Mouse (Mus musculus) E14TG2a.4 (cell line): Measurements from ENCODE around the gene Lrrc2.

ENCODE experiments used
- H3K27me3 ChIP-seq: 2 replicates; pipeline ENCODE4 v1.6.1; 2014; ENCODE audit warnings: low read length, control low read depth; ENCODE audit not compliant: insufficient read depth
- H3K36me3 ChIP-seq: 2 replicates; pipeline ENCODE4 v1.6.1; 2014; ENCODE audit warnings: low read length, control low read depth; ENCODE audit not compliant: insufficient read depth
- H3K4me1 ChIP-seq: replicated peaks from 2 replicates; pipeline ENCODE4 v1.6.1; 2014; ENCODE audit warnings: low read depth, low read length, control low read depth
- H3K4me3 ChIP-seq: replicated peaks from 2 replicates; pipeline ENCODE4 v1.5.1; 2014; ENCODE audit warnings: mild to moderate bottlenecking, low read length
- H3K9me3 ChIP-seq: 2 replicates; pipeline ENCODE4 v1.6.1; 2014; ENCODE audit warnings: low read length, control low read depth
- CTCF ChIP-seq: conservative IDR thresholded peaks from 2 replicates; pipeline ENCODE4 v1.5.1; 2014; ENCODE audit warnings: low read length
- NANOG ChIP-seq: IDR thresholded peaks from 2 replicates; pipeline ENCODE4 v1.6.1; 2014; ENCODE audit warnings: borderline replicate concordance, low read length, mixed read lengths
- POU5F1 ChIP-seq: IDR thresholded peaks from 2 replicates; pipeline ENCODE4 v1.6.1; 2014; ENCODE audit warnings: low read length, borderline replicate concordance

Lrrc2 gene

DNA sequence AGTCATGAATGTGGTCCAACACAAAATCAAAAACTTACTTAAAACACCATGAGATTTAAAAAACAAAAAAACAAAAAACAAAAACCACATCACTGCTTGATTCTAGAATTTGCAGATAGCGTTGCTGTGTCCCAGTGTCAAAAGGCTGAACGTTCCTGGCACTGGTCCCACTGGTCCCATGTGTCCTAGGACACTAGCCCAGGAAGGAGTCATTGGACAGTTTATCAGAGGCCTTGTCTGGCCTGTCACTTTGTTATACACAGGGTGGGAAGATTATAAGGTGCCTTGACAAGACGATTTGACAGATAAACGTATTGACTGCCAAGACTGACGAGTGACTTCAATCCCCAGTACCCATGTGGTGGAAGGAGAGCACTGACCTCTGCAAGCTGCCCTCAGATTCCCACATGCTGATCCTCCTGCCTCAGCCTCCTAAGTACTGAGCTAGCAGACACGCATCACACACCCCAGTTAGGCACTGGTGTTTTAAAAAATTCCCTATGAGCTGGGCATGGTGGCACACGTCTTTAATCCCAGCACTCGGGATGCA, 12.3 kb downstream of the Lrrc2 start:
- H3K9me3 ChIP-seq, result no peaks in the 10 kb centered on the region
- peaks cover 54% of the 10 kb centered on the region for H3K36me3 ChIP-seq
- peaks cover 63% of the 10 kb centered on the region for H3K4me1 ChIP-seq
- TF ChIP-seq NANOG, result no peak
- TF ChIP-seq CTCF, result no peak
- TF ChIP-seq POU5F1, result no peak
- no peaks in the 10 kb centered on the region for H3K27me3 ChIP-seq
- peak overlapping the region; percentile 80 for H3K4me3 ChIP-seq

DNA sequence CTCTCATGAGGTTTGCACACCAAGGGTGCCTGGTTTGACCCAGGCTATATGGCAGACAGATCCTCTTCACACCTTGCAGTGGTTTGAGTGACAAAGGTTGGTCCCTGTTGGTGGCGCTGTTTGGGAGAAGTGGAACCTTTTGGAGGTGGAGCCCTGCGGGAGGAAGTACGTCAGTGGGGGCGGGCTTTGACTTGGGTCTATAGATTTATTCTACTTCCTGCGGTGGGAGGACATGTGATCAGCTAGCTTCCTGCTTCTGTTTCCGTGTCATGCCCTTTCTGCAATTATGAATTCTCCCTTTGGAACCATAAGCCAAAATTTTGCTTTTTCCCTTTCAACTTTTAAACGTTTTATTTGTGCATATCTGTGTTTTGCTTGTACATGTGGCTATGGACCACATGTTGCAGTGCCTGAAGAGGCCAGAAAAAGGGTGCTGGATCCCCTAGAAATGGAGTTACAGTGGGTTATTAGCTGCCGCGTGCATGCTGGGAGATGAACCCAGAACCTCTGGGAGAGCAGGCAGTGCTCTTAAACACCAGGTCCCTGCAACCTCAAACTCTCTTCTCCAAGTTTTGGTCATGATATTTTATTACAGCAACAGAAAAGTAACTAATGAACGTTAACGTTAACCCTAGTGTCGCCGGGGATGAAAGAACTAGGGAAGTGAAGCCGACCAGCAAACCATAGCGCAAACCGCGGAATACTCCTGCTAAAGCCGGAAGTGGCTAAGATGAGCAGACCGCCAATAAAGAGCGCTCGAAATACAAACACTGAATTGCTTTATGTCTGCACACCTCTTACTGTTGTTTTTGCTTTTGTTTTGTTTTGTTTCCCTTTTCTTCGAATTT, 13.9 kb downstream of the Lrrc2 start:
- no peaks in the 10 kb centered on the region for H3K9me3 ChIP-seq
- TF ChIP-seq CTCF, result no peak
- TF ChIP-seq NANOG, result no peak
- TF ChIP-seq POU5F1, result no peak
- H3K27me3 ChIP-seq, result no peaks in the 10 kb centered on the region
- H3K36me3 ChIP-seq, result peaks cover 63% of the 10 kb centered on the region
- peaks cover 53% of the 10 kb centered on the region for H3K4me1 ChIP-seq
- H3K4me3 ChIP-seq, result peak overlapping the region; percentile 80

DNA sequence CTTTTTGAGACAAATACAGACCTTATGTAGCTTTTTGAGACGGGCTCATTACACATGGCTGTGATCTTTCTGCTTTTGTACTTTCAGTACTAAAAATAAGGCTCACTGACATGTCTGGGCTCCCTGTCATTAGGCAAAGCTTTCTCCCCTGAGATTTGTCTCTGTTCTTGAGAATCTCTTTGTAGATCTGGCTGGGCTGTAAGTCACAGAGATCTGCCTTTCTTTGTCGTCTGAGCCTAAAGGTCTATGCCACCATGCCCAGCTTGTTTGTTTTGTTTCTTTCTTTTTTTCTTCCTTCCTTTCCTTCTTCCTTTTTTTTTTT, 14.5 kb downstream of the Lrrc2 start:
- Histone ChIP-seq H3K4me3 (peak overlapping the region; percentile 80; the same call in 1 of the 2 replicates), H3K9me3 (no peaks in the 10 kb centered on the region), H3K27me3 (no peaks in the 10 kb centered on the region), H3K36me3 (peaks cover 63% of the 10 kb centered on the region), H3K4me1 (peaks cover 47% of the 10 kb centered on the region)
- TF ChIP-seq CTCF (no peak), NANOG (no peak), POU5F1 (no peak)

DNA sequence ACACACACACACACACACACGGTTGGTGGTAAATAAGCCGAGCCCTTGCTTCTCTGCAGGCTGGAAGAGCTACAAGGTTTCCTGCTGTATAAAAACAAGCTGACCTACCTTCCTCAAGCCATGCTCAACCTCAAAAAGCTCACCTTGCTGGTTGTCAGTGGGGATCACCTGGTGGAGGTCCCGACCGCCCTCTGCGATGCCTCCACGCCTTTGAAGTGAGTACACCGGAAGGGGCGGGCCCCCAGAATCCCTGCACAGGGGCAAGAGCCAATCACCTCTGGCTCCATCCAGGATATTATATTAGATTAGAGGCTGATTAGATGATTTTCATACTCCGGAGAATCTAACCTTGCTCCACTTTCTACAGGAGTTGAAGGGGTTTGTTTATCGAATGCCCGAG, 28.1 kb downstream of the Lrrc2 start:
- TF ChIP-seq NANOG, result no peak
- no peak for TF ChIP-seq CTCF
- no peak for TF ChIP-seq POU5F1
- Histone ChIP-seq H3K4me1 (peaks cover 41% of the 10 kb centered on the region), H3K4me3 (peak overlapping the region; percentile 66), H3K27me3 (no peaks in the 10 kb centered on the region), H3K36me3 (peaks cover 56% of the 10 kb centered on the region), H3K9me3 (no peaks in the 10 kb centered on the region)

DNA sequence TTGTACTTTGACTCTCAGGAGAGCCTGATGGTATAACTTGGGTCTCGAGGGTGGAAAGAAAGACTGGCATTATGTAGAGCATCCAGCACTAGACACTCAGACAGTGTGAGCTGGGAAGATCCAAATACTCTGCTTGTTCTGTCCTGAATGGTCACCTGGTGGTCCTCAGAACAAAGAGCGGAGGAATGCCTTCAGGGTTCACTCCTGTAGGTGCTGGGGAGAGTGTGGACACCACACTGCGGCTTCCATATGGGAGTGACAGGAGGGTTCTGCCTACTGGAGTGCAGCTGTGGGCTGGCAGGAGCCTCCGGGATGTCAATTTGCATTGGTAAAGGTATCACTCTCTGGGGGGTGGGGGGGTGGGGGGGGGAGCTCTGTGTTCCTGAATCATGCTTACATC, 31.0 kb downstream of the Lrrc2 start:
- Histone ChIP-seq H3K4me3 (no peak overlapping the region), H3K4me1 (peaks cover 50% of the 10 kb centered on the region), H3K27me3 (no peaks in the 10 kb centered on the region), H3K36me3 (peaks cover 42% of the 10 kb centered on the region), H3K9me3 (no peaks in the 10 kb centered on the region)
- TF ChIP-seq POU5F1, result no peak
- no peak for TF ChIP-seq CTCF
- TF ChIP-seq NANOG, result no peak

DNA sequence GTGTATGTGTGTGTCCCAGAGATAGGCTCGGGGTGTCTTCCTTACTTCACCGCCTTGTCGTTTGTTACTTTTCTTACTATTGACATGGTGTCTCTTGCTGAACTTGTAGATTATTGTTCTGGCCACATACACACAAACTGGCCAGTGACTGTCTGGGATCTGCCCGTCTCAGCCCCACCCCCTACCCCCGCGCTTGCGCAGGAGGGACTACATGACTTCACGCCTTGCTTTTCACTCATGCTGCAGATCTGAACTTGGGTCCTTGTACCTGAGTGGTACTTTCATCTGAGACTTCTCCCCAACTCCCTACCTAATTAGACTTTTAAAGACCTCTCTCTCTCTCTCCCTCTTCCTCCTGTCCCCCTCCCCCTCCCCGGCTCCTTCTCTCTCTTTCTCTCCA, 32.8 kb downstream of the Lrrc2 start:
- H3K9me3 ChIP-seq, result no peaks in the 10 kb centered on the region
- no peaks in the 10 kb centered on the region for H3K27me3 ChIP-seq
- peaks cover 34% of the 10 kb centered on the region for H3K36me3 ChIP-seq
- TF ChIP-seq NANOG (no peak), POU5F1 (no peak), CTCF (no peak)
- H3K4me1 ChIP-seq, result peaks cover 59% of the 10 kb centered on the region
- no peak overlapping the region for H3K4me3 ChIP-seq

DNA sequence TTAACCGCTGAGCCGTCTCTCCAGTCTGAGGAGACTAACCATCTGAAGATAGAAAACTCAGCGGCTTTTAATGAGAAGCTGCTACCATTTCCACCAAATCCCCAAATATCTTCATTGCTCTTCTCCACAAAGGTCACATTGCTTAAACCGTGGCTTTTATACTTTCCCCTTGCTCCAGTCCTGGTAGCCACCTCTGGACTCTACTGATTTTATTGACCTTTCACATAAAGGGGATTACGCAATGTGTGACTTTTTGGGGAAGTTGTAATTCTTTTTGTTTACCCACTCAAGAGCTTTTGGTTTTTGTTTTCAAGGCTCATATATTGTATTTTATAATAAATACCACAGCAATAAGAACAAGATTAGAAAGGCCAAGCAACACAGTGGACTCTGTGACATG, 34.2 kb downstream of the Lrrc2 start:
- no peaks in the 10 kb centered on the region for H3K9me3 ChIP-seq
- no peak overlapping the region for H3K4me3 ChIP-seq
- H3K4me1 ChIP-seq, result peaks cover 65% of the 10 kb centered on the region
- no peaks in the 10 kb centered on the region for H3K27me3 ChIP-seq
- TF ChIP-seq CTCF, result no peak
- TF ChIP-seq NANOG, result no peak
- no peak for TF ChIP-seq POU5F1
- peaks cover 24% of the 10 kb centered on the region for H3K36me3 ChIP-seq

DNA sequence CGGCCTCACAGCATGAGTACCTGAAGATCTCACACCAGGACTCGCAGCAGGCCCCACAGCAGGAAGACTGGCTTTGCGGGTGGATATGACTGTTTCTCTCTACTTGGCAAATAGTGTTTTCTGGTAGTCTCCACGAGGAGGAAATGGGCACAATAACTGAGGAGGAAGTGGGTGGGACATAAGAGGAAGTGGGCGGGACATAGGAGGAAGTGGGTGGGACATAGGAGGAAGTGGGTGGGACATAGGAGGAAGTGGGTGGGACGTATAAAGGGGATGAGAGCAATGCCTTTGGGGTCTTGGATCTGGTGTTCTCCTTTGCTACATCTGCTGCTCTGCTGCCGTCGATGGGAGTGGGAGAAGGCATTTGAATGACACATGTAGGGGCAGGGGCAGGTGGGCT, 34.6 kb downstream of the Lrrc2 start:
- H3K4me3 ChIP-seq, result no peak overlapping the region
- TF ChIP-seq CTCF (no peak), POU5F1 (no peak), NANOG (no peak)
- peaks cover 67% of the 10 kb centered on the region for H3K4me1 ChIP-seq
- H3K9me3 ChIP-seq, result no peaks in the 10 kb centered on the region
- H3K36me3 ChIP-seq, result peaks cover 21% of the 10 kb centered on the region
- H3K27me3 ChIP-seq, result no peaks in the 10 kb centered on the region
